Mouse (Mus musculus) lung, postnatal 10 days (tissue): ENCODE data around the gene Tysnd1.

ENCODE experiments used
- DNase-seq: peaks from one replicate; pipeline ENCODE4 v3.0.0; 2021

Gene Tysnd1

DNA sequence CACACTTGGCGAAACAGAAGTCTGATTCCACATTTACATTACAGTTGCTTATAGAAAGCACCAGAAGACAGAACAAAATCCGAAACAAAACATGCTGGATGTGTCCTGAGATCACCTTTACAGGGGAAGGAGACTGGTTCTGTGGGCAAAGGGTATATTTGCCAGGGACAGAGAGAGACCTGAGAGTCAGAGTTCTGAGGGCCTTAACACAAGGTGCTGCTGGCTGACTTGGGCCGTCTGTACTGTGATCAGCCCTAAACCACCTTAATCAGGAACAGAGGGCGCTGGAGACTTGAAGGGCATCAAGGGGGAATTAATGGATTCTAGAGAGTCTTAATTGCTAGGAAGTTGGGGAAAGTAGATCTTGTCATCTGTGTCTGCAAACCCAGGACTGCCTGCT lies 1.8 kb upstream of the Tysnd1 start:
- no peak for DNase-seq

DNA sequence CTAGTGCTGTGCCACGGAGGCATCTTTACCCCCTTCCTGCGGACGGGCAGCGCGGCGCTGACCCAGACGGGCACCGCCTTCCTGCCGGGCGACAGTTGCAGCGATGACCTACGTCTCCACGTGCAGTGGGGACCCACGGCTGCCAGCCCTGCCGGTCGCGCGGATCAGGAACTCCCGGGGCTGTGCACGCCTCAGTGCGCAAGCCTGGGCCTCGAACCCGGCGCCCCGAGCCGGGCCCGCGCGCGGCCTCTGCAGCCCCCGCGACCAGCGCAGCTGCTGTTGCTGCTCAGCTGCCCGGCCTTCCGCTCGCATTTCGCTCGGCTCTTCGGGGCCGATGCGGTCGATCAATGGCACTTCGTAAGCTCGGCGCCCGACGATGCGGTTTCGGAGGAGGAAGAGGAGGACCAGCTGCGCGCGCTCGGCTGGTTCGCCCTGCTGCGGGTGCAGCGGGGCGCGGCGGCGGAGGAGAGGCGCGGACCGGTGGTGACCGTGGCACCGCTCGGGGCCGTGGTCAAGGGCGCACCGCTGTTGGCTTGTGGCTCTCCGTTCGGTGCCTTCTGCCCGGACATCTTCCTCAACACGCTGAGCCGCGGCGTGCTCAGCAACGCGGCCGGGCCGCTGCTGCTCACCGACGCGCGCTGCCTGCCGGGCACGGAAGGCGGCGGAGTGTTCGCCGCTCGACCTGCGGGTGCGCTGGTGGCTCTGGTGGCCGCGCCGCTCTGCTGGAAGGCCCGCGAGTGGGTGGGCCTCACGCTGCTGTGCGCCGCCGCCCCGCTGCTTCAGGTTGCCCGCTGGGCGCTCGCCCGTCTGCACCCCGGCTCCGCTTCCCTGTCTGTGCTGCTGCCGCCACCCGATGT lies 617 bp downstream of the Tysnd1 start:
- DNase-seq: no peak

DNA sequence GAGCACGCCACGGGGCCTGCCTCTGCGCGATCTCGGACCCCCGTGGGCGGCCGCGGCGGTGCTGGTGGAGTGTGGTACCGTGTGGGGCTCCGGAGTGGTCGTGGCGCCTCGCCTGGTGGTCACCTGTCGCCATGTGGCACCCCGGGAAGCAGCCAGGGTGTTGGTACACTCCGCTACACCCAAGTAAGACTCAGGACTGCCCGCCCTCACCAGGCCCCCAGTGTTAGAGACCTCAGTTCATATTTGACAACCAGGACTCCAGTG lies 1.2 kb downstream of the Tysnd1 start:
- DNase-seq: no peak

DNA sequence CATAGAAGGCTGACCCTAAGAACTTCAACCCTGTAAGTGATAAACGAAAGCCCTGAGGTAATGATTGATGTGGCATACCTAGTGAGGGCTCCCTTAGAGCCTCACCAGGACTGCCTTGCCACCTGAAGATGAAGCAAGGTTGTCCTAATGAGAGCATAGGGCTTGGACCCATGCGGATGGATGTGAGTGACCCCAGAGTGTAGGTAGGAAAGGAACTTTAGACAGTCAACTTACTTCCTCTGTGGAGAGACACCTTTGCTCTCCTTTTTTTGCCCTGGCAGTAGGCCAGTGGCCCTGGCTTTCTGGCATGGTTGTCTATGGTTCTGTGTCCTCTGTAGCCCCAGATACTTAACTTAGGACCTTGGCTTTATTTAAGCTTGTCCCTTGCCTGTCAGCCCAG lies 1.7 kb downstream of the Tysnd1 start:
- no peak for DNase-seq

DNA sequence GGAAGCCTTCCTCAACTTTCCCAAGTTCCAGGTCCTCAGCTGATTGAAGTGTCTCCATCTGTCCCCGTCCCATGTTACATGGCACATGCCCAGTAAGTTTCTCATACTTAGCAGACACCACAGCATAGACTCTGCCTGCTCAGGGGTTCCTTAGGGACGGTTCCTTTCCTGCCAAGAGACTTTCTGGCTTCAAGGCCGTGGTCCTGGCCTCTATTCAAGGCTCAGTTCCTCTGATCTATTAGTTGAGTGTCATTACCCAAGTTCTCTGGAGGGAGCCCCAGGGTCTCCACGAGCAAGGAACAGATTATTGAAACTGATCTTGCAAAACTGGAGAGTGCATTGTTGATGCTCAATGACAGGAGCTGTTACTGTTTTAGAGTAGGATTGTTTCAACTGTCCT lies 9.3 kb downstream of the Tysnd1 start:
- no peak for DNase-seq

DNA sequence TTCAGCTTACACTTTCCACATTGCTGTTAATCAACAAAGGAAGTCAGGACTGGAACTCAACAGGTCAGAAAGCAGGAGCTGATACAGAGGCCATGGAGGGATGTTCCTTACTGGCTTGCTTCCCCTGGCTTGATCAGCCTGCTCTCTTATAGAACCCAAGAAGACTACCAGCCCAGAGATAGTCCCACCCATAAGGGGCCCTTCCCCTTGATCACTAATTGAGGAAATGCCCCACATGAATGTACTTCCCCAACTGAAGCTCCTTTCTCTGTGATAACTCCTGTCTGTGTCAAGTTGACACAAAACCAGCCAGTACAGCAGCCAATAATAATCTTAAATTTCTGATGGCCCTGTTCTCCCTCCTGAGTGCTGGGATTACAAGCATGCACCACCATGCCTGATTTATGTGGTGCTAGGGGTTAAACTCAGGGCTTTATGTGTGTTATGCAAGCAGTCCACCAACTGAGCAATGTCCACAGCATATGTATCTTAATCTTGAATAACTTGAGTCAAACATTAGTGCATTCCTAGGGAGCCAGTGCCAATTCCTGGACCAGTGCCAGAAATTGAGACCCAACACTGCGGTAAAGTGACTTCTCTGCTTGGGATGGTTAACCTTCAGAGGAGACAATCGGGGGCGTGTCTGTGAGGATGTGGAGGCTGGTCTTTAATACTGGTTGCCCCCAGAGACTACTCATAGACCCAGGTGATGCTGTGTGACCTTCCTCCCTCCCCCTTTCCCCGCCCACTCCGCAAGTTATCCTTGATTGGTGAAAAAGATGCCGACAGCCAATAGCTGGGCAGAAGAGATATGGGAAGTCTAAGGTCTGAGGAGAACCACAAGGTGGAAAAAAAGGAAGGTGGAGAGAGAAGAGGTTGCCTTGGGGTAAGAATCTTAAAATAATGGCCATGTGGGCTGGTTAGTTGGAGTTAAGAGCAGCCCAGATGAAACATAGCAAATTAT lies 11.4 kb downstream of the Tysnd1 start:
- DNase-seq: peak; percentile 13

DNA sequence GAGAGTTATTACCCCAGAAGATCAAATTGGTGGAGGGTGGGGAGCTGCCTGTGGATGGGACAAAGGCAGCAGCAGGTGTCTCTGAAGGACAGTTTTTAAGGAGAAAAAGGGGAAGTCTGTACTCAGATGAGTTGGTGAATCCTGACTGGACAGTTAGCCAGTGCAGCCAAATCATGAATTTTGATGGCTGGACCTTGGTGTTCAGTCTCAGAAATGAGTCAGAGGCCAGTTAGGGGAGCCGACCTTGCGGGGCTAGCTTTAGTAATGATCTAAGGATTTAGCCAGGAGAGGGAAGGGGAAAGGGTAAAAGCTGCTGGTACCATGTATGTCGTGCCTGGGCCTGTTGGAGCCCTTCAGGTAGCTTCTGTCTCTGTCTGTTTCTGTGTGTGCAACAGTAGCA lies 18.3 kb downstream of the Tysnd1 start:
- no peak for DNase-seq

DNA sequence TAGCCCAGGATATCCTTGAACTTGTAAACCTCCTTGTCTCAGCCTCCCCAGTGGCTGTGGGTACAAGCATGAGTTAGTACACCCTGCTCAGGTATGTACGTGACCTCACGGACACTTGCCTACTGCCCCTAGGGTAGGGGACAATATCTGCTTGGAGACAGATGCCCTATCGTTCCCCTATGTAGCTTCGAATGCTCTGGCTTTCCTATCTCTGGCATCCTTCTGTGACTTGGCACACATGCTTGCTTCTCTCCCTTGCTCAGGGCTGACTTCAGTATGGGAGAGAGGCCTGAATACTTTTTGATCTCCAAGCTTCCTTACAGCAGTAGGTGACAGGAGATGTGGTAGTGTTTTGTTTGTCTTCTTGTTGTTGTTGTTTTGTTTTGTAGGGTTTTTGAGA lies 18.8 kb downstream of the Tysnd1 start:
- DNase-seq: no peak

DNA sequence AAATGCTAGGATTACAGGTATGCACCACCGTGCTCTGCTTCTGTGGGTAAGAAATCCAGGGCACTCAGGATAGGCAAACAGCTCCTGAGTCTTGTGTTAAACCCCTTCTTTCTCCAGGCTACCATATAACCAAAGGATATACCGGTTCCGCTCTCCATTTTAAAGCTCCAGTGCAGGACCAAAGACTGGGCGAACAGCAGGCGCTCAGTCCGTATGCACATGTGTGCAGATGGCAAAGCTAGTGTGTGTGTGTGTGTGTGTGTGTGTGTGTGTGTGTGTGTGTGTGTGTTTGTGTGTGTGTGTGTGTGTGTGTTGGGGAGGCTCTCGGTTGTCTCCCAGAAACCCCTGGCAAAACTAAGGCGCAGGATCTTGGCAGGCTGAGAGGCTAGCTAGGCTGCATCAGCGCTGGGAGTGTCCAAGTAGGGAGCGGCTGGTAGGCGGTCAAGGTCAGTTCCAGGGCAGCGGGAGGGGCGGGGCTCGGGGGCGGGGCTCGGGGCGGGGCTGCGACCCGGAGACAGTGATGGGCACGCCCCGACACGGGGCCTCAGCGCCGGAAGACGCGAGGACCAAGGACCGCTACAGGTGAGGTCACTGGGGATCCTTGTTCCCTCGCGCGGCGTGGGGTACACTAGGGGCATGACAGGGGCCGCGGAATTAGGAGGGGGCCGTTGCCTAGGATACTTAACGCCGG lies 19.6 kb downstream of the Tysnd1 start, which contains the start of gene Aifm2:
Gene Aifm2, plus strand, starts transcription at position 493 of the 691 bp plus-strand sequence.
- DNase-seq: peak; percentile 84

DNA sequence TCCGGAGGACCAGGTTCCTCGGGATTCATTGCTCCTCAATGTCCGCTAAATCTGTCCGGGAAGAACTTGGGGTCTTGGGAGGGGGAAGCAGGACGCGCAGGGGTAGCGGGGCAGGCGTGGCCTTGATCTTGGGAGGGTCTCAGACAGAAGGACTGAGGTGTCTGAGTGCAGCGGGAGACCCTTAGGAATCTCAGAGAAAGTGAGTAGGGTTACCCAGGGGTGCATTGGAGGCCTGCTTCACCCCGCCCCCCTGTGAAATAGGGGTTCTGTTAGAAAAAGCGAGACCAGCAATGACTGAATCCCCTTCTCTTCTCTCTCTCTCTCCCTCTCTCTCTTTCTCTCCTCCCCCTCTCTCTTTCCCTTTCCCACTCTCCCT lies 20.1 kb downstream of the Tysnd1 start:
- no peak for DNase-seq

DNA sequence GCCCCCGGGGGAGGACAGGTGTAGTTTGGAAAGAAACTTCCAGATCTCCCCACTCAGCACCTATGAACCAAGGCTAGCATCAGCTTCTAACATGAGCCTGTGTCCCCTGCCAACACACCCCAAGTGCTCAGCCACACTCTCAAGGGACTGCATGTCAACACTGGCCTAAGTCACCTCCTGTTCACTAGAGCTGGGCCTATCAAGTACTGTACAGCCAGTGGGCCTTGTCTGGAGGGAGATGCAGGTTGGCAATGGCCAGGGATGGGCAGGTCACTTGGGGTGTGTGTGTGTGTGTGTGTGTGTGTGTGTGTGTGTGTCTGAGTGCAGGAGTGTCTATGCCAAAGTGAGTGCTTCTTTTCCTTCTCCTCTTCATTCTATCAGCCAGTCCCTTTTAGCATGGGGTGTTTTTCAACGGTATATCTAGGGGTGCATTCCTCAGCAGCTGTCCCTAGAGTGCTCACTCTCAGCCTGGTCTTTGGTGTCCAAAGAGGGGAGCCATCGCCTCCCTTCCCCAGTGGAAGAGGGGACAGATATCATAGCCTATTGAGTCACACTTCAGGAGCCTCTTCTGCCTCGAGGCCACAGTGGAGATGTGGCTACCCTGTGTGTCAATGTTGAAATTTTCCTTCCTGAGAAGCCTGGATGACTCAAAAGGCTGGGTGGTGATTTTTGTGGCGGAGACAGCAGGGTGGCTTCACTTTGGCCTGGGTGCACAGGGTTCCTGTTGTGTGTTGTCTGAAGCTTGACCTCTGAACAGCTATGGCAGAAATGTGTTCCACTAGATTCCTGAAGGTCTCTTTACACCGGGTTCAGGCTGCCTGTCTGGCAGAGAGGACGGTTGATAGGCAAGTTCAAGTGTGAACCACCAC lies 20.9 kb downstream of the Tysnd1 start:
- DNase-seq: no peak

DNA sequence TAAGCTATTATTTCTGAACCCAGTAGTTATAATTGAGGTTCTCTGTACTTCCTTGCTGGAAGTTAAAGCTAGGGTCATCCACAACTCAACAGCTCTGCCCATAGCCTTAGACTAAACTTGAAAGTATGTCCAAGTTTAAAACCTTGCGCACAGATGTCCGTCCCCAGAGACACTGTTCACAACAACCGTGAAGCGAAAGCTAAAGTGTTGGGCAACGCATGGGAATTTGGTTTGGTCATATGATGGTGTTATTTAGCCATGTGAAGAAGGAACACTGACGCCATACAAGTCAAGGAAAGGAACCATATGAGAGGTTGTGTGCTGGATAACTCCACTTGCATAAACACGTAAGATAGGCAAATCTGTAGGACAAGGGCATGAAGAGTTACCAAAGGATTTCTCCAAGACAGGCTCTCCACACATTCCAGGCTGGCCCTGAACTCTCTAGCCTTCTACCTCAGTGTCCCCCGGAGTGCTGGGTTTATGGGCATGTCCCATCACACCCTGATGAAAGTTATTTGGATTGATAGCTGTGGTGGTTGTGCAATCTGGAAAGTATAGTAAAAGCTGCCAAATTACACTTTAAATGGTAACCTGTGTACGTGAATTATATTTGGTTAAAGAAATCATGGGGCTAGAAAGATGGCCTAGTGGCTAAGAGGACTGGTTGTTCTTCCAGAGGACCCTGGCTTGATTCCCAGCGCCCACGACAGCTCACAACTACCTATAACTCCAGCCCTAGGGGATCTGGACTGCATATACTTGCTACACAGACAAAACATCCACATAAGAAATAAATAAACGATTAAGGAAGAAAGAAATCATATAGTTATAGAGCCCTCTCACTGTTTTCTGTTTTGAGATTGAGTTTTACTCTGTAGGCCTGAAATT lies 22.3 kb downstream of the Tysnd1 start:
- no peak for DNase-seq

DNA sequence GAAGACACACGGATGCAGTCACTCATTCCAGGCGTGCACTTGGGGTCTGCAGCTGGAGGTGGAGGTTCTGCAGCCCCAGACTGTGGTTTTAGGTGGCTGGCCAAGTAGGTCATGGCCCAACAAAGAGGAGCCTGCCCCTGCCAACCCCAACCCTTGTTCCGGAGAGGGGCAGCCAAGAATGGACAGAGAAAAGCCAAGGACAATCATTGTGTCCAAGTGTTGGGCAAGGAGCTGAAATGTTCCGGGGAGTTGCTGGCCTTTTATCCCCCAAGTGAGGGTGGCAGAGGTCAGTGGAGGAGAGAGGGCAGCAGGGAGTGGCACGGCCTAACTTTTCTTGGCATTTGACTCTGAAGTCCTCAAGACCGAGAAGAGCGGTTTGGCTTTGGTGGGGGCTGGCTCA lies 25.0 kb downstream of the Tysnd1 start:
- no peak for DNase-seq

DNA sequence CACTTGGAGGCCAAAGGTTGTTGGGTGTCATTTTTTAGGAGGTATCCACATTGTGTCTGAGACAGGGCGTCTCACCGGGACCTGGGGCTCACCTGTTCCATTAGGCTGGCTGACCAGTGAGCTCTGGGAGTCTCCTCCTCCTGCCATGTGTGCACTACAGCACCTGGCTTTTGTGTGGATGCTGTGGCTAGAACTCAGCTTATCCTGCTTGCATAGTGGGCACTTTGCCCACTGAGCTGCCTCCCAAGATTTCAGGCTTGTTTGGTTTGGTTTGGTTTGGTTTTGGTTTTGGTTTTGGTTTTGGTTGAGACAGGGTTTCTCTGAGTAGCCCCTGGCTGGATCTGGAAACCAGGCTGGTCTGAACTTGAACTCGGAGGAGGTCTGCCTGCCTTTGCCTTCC lies 26.9 kb downstream of the Tysnd1 start:
- no peak for DNase-seq

DNA sequence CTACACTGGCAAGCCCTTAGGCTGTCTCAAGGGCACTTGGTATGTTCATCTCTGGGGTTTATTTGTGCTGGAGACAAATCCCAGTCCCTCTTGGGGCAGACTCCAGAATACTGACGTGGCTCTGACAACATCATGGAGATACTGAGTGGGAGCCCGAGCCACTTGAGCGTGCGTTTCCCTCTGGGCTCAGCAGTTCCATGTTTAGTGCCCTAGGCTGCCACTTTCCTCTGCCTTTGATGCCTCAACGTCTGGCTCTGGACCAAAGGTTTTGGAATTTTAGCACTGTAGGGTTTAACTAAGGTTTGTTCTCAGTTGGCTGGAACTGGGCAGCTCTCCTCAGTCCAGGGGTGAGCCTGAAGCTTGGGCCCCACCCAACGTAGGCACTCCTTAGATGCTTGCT lies 28.0 kb downstream of the Tysnd1 start:
- no peak for DNase-seq

DNA sequence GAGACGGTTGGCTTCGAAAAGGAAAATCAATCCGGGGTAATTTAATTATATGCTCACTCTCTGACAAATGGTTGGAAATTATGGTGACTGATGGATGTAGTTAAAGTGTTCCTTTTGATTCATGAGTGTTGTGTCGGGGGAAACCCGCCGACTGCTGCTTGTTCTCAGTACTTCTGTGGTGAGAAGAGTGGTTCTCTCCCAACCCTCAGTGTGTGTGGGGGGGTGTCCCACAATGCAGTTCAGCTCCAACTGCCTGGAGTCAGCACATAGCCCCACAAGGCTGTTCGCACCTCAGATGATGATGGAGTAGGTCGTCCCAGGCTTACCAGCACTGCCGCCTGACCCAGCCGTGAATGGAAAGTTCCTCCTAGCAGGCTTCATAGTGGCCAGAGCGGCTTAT lies 33.9 kb downstream of the Tysnd1 start:
- DNase-seq: no peak

DNA sequence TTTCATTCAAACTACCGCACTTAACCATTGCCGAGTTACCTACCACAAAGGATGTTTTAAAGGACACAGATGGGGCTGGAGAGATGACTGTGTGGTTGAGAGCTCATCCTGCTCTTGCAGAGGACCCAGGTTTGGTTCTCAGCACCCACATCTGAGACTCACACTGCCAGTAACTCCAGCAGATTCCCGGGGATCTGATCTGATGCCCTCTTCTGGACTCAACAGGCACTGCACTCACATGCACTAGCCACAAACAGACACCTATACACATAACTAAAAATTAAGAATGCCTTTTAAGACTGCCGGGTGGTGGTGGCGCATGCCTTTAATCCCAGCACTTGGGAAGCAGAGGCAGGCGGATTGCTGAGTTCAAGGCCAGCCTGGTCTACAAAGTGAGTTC lies 34.9 kb downstream of the Tysnd1 start:
- no peak for DNase-seq

DNA sequence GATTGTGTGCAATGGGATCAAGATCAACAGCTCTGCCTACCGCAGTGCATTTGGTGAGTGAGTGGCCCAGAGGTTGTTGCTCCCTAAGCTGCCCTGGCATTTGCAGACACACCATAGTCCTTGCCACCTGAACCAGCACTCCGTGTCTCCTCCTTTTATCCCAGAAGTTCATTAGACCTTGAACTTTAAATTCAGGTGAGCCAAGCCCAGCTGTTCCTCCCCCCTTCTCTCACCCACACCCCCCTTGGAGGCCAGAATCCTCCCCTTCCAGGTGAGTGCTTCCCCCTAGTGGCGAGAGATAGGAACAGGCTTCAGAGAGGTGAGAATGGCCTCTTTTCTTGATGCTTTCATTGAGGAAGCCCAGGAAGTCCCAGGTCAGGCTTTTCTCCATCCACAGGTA lies 39.1 kb downstream of the Tysnd1 start:
- DNase-seq: peak; percentile 50

DNA sequence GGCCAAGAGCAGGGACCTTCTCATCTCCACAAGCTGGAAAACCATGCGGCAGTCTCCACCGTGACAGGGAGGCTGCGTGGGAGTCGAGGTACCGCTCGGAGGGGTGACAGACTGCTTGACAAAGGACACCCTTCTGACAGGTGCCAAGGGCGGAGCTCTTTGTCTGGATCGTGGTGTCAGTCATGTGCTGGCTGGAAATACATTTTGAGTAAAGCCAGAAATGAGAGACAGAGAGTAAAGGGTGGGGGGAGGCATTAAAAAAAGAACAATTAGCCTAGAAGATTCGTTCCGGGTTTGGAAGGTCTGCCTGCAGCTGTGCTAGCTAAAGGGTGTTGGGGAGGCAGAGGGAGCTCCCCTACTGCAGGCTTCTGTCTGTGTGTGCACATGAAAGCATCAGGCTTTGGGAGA lies 41.4 kb downstream of the Tysnd1 start:
- no peak for DNase-seq

DNA sequence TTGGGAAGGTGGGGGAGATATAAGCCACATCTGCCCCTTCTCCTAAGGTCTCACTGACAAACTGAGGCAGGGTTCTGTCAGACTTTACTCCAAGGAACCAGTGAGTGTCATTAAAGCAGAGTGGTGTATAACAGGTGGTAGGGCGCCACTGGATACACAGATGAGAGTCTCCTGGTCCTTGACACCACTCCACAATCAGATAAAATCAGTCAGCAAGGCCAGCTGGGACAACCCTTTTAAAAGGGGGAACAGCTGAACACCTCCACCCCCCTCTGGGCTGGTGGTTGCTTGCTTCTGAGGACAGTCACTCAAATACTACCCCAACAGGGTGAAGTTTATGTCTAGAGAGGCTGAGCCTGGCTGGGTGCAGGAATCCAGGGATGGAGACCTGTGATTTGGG lies 42.2 kb downstream of the Tysnd1 start:
- no peak for DNase-seq

DNA sequence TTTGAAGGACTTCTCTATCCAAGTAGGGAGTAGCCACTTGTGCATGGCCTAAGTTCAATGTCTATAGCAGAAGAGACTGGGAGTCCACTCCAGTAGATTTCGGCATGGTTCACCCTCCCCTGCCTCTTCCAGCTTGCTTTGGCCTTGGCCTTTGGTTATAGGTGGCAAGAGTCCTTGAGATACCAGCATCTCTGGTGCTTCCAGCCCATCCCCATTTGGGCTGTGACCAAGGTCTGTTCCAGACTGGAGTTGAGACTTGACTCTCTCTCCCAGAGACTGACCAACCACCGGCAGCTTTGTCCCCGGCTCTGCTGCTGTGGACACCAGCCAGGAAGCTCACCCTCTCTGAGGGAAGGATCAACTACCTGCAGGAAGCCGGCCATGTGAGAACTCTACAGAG lies 42.8 kb downstream of the Tysnd1 start:
- DNase-seq: no peak

DNA sequence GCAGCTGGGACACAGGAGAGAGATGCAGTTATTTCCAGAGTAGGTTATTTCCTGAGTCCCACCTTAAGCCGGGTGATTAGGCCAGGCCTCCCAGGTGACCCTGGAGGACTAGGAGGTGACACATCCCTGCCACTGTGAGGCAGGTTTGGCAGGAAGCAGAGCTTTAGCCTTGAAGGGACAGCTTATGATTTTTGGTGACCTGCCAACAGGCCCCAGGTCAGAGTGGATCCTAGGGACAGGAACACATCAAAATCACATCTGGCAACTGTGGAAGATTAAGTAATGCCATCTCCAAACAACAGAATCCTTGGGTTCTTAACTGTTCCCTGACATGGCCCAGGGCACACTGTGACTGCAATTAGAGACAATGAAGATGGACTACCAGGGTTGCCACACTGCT lies 46.0 kb downstream of the Tysnd1 start:
- no peak for DNase-seq
